Mouse (Mus musculus) liver, adult 2 months (tissue): Measurements from ENCODE around the gene Tcte1.

Experiments
- CTCF ChIP-seq: fragments of 200-500 bp; IDR thresholded peaks from 2 replicates; pipeline ENCODE4 v1.5.1; 2011; ENCODE audit warnings: low read depth, low read length, control low read depth
- POLR2A ChIP-seq: fragments of 200-500 bp; IDR thresholded peaks from 2 replicates; pipeline ENCODE4 v1.6.1; 2011; ENCODE audit warnings: low read length, control low read depth; ENCODE audit not compliant: insufficient read depth; ENCODE audit errors: extremely low read depth

DNA sequence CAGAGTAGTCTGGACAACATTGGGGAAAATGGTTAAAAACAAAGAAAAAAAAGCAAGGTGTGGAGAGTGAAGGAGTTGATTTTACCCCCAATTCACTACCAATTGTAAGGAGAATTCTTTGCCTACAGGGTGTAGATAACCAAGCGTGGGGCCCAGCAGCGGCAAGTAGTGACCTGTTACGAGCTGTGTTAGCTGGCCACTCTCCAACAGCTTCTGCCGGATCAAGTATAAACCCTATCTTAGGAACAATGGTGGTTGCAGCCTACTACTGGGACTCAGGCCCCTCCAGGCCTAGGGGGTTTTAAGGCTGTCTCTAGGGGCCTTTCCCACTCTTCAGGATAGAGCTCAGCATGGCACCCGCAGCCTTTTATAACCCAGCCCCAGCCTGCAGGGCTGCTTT, 55.0 kb downstream of the Tcte1 start:
- TF ChIP-seq CTCF (no peak), POLR2A (no peak)
